Comparison of ENCODE assay signal across 1 mouse cellular context in the genomic region with DNA sequence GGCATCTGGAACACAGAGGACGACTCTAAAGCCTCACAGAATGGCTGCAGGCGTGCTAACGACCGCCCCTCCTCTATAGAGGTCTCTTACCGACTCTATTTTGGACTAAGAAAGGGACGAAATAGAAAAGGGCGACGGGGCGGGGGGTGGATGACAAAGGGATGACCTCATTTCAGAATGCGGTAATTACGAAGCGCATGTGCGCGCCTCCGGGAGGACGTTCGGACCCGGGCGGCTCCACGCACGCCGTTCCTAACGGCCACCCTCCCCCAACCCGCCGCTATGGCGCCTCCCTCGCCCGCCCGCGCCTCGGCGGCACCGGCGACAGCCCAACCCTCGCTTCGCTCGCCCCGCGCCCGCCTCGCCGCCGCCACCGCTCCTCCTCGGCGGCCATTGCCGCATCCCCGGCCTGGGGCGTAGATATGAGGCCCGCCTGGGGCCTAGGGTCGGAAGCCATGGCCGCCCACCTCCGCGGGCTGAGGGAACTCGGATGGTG.
TF ChIP-seq lines count a peak whose summit lies in the region.

No protein-coding gene starts in this region.

TF ChIP-seq in CH12.LX, 34 proteins besides CTCF, POLR2A, EP300 and RAD21:
- no peak for TF ChIP-seq USF2 (conservative IDR thresholded peaks at IDR 0.05; ENCODE audit: low read depth, low read length)
- TF ChIP-seq RCOR1 (conservative IDR thresholded peaks at IDR 0.05; ENCODE audit: low read depth, low read length), result 0 out of 2 replicates have a peak, but pooled peaks have one; percentile 22
- no peak for TF ChIP-seq MEF2A (IDR thresholded peaks at IDR 0.05; ENCODE audit: borderline replicate concordance, low read depth, low read length)
- no peak for TF ChIP-seq ZNF384 (IDR thresholded peaks at IDR 0.05; ENCODE audit: low read depth, low read length)
- TF ChIP-seq USF1 (IDR thresholded peaks at IDR 0.05; ENCODE audit: low read depth, low read length), result no peak
- no peak; the same call in 1 of the 2 replicates for TF ChIP-seq MAX (IDR thresholded peaks at IDR 0.05; ENCODE audit: low read length)
- no peak for TF ChIP-seq CHD1 (IDR thresholded peaks at IDR 0.05; ENCODE audit: low read depth, low read length)
- no peak for TF ChIP-seq TCF12 (IDR thresholded peaks at IDR 0.05; ENCODE audit: low read depth, low read length)
- no peak; the same call in 1 of the 2 replicates for TF ChIP-seq UBTF (IDR thresholded peaks at IDR 0.05; ENCODE audit: low read depth, low read length)
- no peak for TF ChIP-seq MAFK (IDR thresholded peaks at IDR 0.05; ENCODE audit: insufficient replicate concordance, low read length)
- TF ChIP-seq ELF1 (IDR thresholded peaks at IDR 0.05; ENCODE audit: low read depth, low read length), result no peak
- TF ChIP-seq JUND (conservative IDR thresholded peaks at IDR 0.05; ENCODE audit: low read depth, low read length), result no peak
- TF ChIP-seq CHD2 (IDR thresholded peaks at IDR 0.05; ENCODE audit: low read length), result no peak
- TF ChIP-seq IRF4 (IDR thresholded peaks at IDR 0.05; ENCODE audit: low read depth, low read length), result no peak
- TF ChIP-seq ZC3H11A (IDR thresholded peaks at IDR 0.05; ENCODE audit: low read depth, low read length), result no peak
- TF ChIP-seq NELFE (IDR thresholded peaks at IDR 0.05; ENCODE audit: low read depth, low read length), result no peak
- no peak for TF ChIP-seq ETS1 (conservative IDR thresholded peaks at IDR 0.05; ENCODE audit: low read depth, low read length)
- no peak for TF ChIP-seq SMC3 (IDR thresholded peaks at IDR 0.05; ENCODE audit: low read depth, low read length)
- no peak for TF ChIP-seq JUN (IDR thresholded peaks at IDR 0.05; ENCODE audit: insufficient read depth, low read depth, low read length)
- TF ChIP-seq ZMIZ1 (IDR thresholded peaks at IDR 0.05; ENCODE audit: low read depth, low read length), result no peak
- TF ChIP-seq ZKSCAN1 (IDR thresholded peaks at IDR 0.05; ENCODE audit: borderline replicate concordance, low read depth, low read length), result no peak
- TF ChIP-seq GABPA (IDR thresholded peaks at IDR 0.05; ENCODE audit: insufficient replicate concordance, low read depth, low read length), result no peak
- no peak for TF ChIP-seq HCFC1 (IDR thresholded peaks at IDR 0.05; ENCODE audit: low read depth, low read length)
- peak; percentile 48 for TF ChIP-seq NRF1 (IDR thresholded peaks at IDR 0.05; ENCODE audit: low read depth, low read length)
- no peak for TF ChIP-seq MAZ (IDR thresholded peaks at IDR 0.05; ENCODE audit: low read depth, low read length)
- peak; percentile 56 for TF ChIP-seq MXI1 (IDR thresholded peaks at IDR 0.05; ENCODE audit: low read depth, low read length)
- no peak for TF ChIP-seq BHLHE40 (IDR thresholded peaks at IDR 0.05; ENCODE audit: low read depth, low read length)
- peak; percentile 0; the same call in 1 of the 2 replicates for TF ChIP-seq POLR2AphosphoS2 (IDR thresholded peaks at IDR 0.05; ENCODE audit: low read depth, low read length)
TF ChIP-seq in CH12.LX: peak in this region for 4.
